Mouse (Mus musculus) cortical plate, adult 2 months (tissue): ENCODE data around the gene Wdr45b.

Experiments
- CTCF ChIP-seq: fragments of 200-500 bp; IDR thresholded peaks from 2 replicates; pipeline ENCODE4 v1.5.1; 2011; ENCODE audit warnings: mild to moderate bottlenecking, control low read depth, low read length; ENCODE audit not compliant: insufficient read depth; ENCODE audit errors: extremely low read depth
- POLR2A ChIP-seq: fragments of 200-500 bp; IDR thresholded peaks from 2 replicates; pipeline ENCODE4 v1.6.1; 2011; ENCODE audit warnings: mild to moderate bottlenecking, low read length, control low read depth; ENCODE audit not compliant: insufficient read depth; ENCODE audit errors: extremely low read depth

DNA sequence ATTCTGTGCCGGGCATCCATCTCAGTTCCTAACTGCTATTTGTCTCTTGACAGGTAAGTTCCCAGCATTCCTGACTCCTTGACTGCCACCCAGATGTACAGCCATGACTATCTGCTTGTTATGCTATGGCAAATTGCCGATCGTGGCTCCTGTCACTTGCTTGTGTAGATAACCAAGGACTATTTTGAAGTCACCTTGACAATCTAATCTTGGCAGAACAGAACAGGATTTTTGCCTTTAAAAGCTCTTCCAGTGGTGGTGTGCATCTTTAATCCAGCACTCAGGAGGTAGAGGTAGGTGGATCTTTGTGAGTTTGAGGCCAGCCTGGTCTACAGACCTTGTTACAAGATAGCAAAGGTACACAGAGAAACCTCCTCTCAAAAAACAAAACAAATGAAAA, 38.2 kb upstream of the Wdr45b start:
- TF ChIP-seq CTCF (no peak), POLR2A (no peak)
